ENCODE assay signal across 15 mouse cellular contexts in the genomic region with DNA sequence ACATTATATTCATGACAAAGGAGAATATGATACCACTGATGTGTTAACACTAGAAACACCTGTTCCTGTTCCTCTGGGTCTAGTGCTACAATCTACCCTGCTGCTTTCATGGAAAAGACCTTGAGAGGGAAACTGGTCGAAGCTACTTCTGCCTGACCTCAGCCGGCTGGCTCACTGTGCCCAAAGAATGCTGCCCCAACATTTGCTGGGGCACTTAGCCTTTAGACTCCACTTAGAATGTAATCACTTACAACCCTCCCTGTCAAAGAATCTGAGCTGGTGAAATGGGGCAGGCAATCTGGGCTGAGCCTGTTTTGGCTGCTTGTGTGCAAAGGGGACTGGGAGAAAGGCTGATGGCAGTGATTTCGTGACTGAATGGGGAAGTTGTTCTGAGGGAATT. TPM values are rescaled to one million over a fixed set of nuclear protein-coding genes. Genes with fewer than 3 reads are reported as not detected.
DNase-seq lines count a peak whose midpoint lies in the region; ATAC-seq and TF ChIP-seq lines count a peak whose summit lies in the region.
"Had no signal": no experiment of that assay in that cellular context is flagged by ENCODE, and none has a peak within 500 bp of the region (broad histone marks: within the 10 kb centered on the region; RNA-seq: fewer than 3 reads in every experiment).

No protein-coding gene starts in this region.

- no peak for TF ChIP-seq EP300 in heart, postnatal 0 days (IDR thresholded peaks at IDR 0.05; ENCODE audit: low read depth)

- H3K9ac ChIP-seq in heart, postnatal 0 days (replicated peaks; ENCODE audit: low read depth, low read length): no peak overlapping the region
- H3K9ac ChIP-seq in heart, embryonic 11.5 days (ENCODE audit: low read depth, low read length): no peak overlapping the region
- H3K9ac ChIP-seq: hindbrain, embryonic 12.5 days; liver, embryonic 15.5 days; neural tube, embryonic 15.5 days had no signal

- no peaks in the 10 kb centered on the region for H3K27me3 ChIP-seq in heart, postnatal 0 days (ENCODE audit: control insufficient read depth, insufficient read depth, low read length)
- H3K27me3 ChIP-seq in heart, embryonic 11.5 days (ENCODE audit: control insufficient read depth, insufficient read depth, low read length): no peaks in the 10 kb centered on the region
- H3K27me3 ChIP-seq in myocyte (ENCODE audit: control insufficient read depth, insufficient read depth, insufficient read length): no peaks in the 10 kb centered on the region
- H3K27me3 ChIP-seq: hindbrain, embryonic 12.5 days; liver, embryonic 15.5 days; neural tube, embryonic 15.5 days had no signal

- no peaks in the 10 kb centered on the region for H3K9me3 ChIP-seq in heart, postnatal 0 days (replicated peaks; ENCODE audit: control insufficient read depth, low read length)
- no peaks in the 10 kb centered on the region for H3K9me3 ChIP-seq in heart, embryonic 11.5 days (replicated peaks; ENCODE audit: control insufficient read depth, low read length)
- H3K9me3 ChIP-seq: hindbrain, embryonic 12.5 days; liver, embryonic 15.5 days; neural tube, embryonic 15.5 days had no signal

- no peak for TF ChIP-seq CTCF in heart, postnatal 0 days (IDR thresholded peaks at IDR 0.05; ENCODE audit: low read depth)

- DNase-seq in heart, postnatal 0 days (ENCODE audit: low spot score): peak; percentile 7
- peak; percentile 27 for DNase-seq in retina, postnatal 1 day
- DNase-seq in retina, embryonic 14.5 days (ENCODE audit: low spot score): no peak
- peak; percentile 70 for DNase-seq in kidney, adult 18-20 months
- DNase-seq in cerebellum, postnatal 4 days (ENCODE audit: low spot score in 2 of 2): no peak
- no peak for DNase-seq in gastrocnemius, adult 18-20 months (ENCODE audit: low spot score)
- DNase-seq: cerebellum, postnatal 36 days; gastrocnemius, postnatal 25 days; layer of hippocampus, postnatal 36 days; midbrain, embryonic 14.5 days had no signal

- no peak overlapping the region for H3K27ac ChIP-seq in heart, postnatal 0 days (ENCODE audit: low read depth)
- H3K27ac ChIP-seq in heart, embryonic 11.5 days (ENCODE audit: low read depth, low read length): no peak overlapping the region
- H3K27ac ChIP-seq: hindbrain, embryonic 12.5 days; liver, embryonic 15.5 days; neural tube, embryonic 15.5 days had no signal

- no peaks in the 10 kb centered on the region for H3K4me1 ChIP-seq in heart, postnatal 0 days (ENCODE audit: control insufficient read depth, insufficient read depth)
- no peaks in the 10 kb centered on the region; the same call in 1 of the 2 replicates for H3K4me1 ChIP-seq in heart, embryonic 11.5 days (ENCODE audit: control insufficient read depth, insufficient read depth, low read length)
- H3K4me1 ChIP-seq: hindbrain, embryonic 12.5 days; liver, embryonic 15.5 days; neural tube, embryonic 15.5 days had no signal

- no peaks in the 10 kb centered on the region for H3K79me2 ChIP-seq in myocyte (ENCODE audit: control insufficient read depth, insufficient read depth)

- ATAC-seq in heart, postnatal 0 days (ENCODE audit: insufficient read depth, low read depth): 0 out of 2 replicates have a peak, but pooled peaks have one; percentile 24
- ATAC-seq in heart, embryonic 11.5 days (replicated peaks; ENCODE audit: insufficient number of reproducible peaks, low FRiP score, low TSS enrichment): no peak

- 21% methylated on average over 3 of the region's 3 CpGs for WGBS in heart, postnatal 0 days
- WGBS in heart, embryonic 11.5 days (ENCODE audit: insufficient replicate concordance): 35% methylated on average over 3 of the region's 3 CpGs

- no peak for TF ChIP-seq POLR2A in myocyte (IDR thresholded peaks at IDR 0.05; ENCODE audit: insufficient read length, low read depth)

- H3ac ChIP-seq in myocyte (ENCODE audit: control insufficient read depth, insufficient read length): no peak overlapping the region

- no peak overlapping the region for H3K4me3 ChIP-seq in heart, postnatal 0 days (ENCODE audit: low read depth, low read length)
- H3K4me3 ChIP-seq in heart, embryonic 11.5 days (ENCODE audit: low read depth, low read length): no peak overlapping the region
- H3K4me3 ChIP-seq in myocyte: no peak overlapping the region
- H3K4me3 ChIP-seq: hindbrain, embryonic 12.5 days; liver, embryonic 15.5 days; neural tube, embryonic 15.5 days had no signal

- no peak overlapping the region for H3K4me2 ChIP-seq in heart, postnatal 0 days (ENCODE audit: low read depth, low read length)
- H3K4me2 ChIP-seq in heart, embryonic 11.5 days: no peak overlapping the region
- H3K4me2 ChIP-seq in myocyte (ENCODE audit: low read depth): peak overlapping the region; percentile 19
- H3K4me2 ChIP-seq: hindbrain, embryonic 12.5 days; liver, embryonic 15.5 days; neural tube, embryonic 15.5 days had no signal

- H3K36me3 ChIP-seq in heart, postnatal 0 days (replicated peaks; ENCODE audit: control insufficient read depth, insufficient read depth, low read length): no peaks in the 10 kb centered on the region
- H3K36me3 ChIP-seq in heart, embryonic 11.5 days (ENCODE audit: control insufficient read depth, insufficient read depth, low read length): no peaks in the 10 kb centered on the region
- H3K36me3 ChIP-seq in myocyte (ENCODE audit: control insufficient read depth, insufficient read depth): no peaks in the 10 kb centered on the region
- H3K36me3 ChIP-seq: hindbrain, embryonic 12.5 days; liver, embryonic 15.5 days; neural tube, embryonic 15.5 days had no signal

TF ChIP-seq in myocyte, 11 proteins besides CTCF, POLR2A, EP300 and RAD21:
- no peak for TF ChIP-seq POLR2AphosphoS2 (IDR thresholded peaks at IDR 0.05; ENCODE audit: insufficient read length, low read depth)
- TF ChIP-seq USF1 (IDR thresholded peaks at IDR 0.05; ENCODE audit: low read depth): no peak
- TF ChIP-seq MAX (IDR thresholded peaks at IDR 0.05; ENCODE audit: low read depth): no peak
- no peak for TF ChIP-seq TCF3 (IDR thresholded peaks at IDR 0.05; ENCODE audit: insufficient read length, low read depth)
- no peak for TF ChIP-seq REST (IDR thresholded peaks at IDR 0.05; ENCODE audit: insufficient read depth, insufficient read length)
- TF ChIP-seq TCF12 (IDR thresholded peaks at IDR 0.05; ENCODE audit: insufficient read depth, poor library complexity, severe bottlenecking): no peak
- no peak for TF ChIP-seq E2F4 (IDR thresholded peaks at IDR 0.05; ENCODE audit: insufficient read depth)
- no peak for TF ChIP-seq CEBPB (IDR thresholded peaks at IDR 0.05; ENCODE audit: insufficient read depth, poor library complexity, severe bottlenecking)
- TF ChIP-seq MYOD1 (IDR thresholded peaks at IDR 0.05; ENCODE audit: control insufficient read depth in 1 of 3, insufficient read length in 2 of 3, low read depth in 2 of 3): no peak
- TF ChIP-seq SRF (IDR thresholded peaks at IDR 0.05; ENCODE audit: control insufficient read depth, insufficient read length, low read depth): no peak
- no peak for TF ChIP-seq MYOG (IDR thresholded peaks at IDR 0.05; ENCODE audit: control insufficient read depth in 1 of 3, insufficient read depth in 1 of 3, insufficient read length in 2 of 3, low read depth in 2 of 3)

RNA-seq across cellular contexts. Expression of a gene that starts 18.1 kb away (rescaled TPM):
- total RNA-seq in heart, postnatal 0 days (2014; rRNA removed; ENCODE audit: low replicate concordance): not detected in 2 replicates
- not detected in 2 replicates for polyA plus RNA-seq in heart, postnatal 0 days (2015; fragmentation: Nextera tagmentation; extraction: Ambion mirVana)
- polyA plus RNA-seq in heart, embryonic 11.5 days (2014; fragmentation: Nextera tagmentation; extraction: Ambion mirVana): 0.11 TPM in 1 of 2 replicates, not detected in the other
- polyA plus RNA-seq in myocyte (2012; fragmentation: generic; extraction: Trizol): 0.06 TPM
- under 1 TPM in 1 of 2 experiments, not detected in 1; 0.46 TPM for total RNA-seq in gastrocnemius, adult 18-20 months (2021)
- total RNA-seq: gastrocnemius, postnatal 25 days had no signal

Comparison
In these comparisons a context has a peak if more than half of its experiments do, and no peak if none do; other contexts are left out.
1. DNase-seq: peak in heart, postnatal 0 days (single experiment), retina, postnatal 1 day (single experiment) and kidney, adult 18-20 months (single experiment); none in retina, embryonic 14.5 days (single experiment), cerebellum, postnatal 4 days (0 of 2) and gastrocnemius, adult 18-20 months (single experiment).